Mouse (Mus musculus) T-helper 2 cell (primary cell): ENCODE results near the gene Usp5.
"Not testable (repeated sequence)": the region's sequence is repeated elsewhere in the genome, so short reads cannot be mapped to it uniquely, and the experiment has no call there.

Experiments used
- in situ Hi-C: fragments of 300-600 bp; cut with MboI, MseI; formaldehyde crosslinking; loops from one replicate; pipeline ENCODE4 v1.15.1; 2025; ENCODE audit warnings: high pct_unique_total_duplicates

Gene Usp5

DNA sequence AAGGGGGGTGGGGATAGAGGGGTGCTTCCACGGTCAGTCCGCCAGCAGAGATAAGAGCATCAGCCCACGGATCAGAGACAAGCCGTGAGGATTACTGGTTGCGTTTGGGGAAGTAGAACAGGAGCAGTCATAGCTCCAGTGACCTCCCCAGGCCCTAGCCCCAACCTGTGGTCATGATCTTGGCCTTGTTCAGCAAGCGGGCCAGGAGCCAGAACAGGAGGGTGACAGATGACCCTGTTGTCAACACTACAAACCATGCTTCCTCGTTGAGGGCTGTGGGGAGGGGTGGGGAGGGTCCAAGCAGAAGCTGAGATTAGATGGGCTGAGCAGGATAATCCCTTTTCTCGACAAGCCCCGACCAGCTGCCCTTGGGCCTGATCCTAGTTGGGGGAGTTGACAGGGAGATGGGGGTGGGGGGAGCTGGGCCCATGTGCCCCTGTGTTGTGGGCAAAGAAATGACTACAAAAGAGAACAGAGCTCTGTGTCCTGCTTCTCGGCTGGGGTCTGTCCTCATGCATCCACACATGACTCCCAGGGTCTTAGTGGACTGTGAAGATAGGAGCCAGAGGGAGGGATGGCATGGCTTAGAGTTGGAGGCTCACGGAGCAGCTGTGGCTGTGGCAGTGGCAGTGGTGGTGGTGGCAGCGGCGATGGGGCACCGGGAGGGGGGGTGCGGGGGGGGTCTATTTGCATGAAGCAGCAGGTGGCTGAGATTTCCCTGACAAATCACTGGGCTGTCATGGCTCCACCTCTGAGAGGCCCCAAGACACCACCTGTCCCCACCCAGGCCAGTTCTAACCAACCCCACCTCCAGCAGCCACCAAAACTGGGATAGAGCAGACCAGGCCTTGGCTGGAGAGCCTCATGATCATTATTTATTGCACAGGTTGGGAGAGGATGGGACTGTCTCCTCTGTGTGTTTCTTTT is 11.2 kb upstream of the Usp5 start, which contains the start of gene Gnb3:
Gene Gnb3, minus strand, starts transcription at position 35 of the 927 bp plus-strand sequence.
- in situ Hi-C loops, result no loop called here

DNA sequence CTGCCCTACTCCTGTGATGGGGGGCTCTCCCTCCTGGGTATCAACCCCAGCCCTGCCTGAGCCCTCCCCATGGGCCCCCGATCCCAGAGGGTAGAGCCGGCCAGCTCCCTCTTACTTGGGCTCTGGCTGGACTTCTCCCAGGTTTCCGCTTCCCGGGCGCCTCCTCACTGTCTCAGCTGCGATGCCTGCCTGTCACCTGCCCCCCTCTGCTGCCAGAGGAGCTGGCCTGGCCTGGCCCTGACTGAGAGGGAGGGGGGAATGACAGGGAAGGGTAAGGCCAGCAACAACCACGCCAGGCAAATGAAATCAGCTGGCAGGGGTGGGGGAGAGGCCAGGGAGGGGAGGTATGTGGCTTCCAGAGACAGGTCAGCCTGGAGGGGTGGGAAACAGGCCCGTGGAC is 10.5 kb upstream of the Usp5 start:
- in situ Hi-C loops, result no loop called here

DNA sequence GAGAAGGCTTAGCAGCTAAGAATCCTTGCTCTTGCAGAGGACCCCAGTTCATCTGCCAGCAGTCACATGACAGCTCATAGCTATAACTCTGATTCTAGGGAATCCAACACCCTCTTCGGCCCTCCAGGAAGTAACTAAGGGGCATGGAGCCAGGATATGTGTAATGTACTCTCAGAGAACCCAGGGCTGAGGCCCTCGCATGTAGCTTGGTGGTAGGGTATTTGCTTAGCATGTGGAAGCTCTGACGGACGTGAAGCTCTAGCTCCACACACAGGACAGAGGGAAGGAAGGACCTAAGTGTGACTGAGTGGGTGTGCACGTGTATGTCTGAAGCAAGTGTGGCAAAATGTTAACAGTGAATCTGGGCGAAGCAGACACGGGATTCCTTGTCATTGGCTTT is 7.1 kb upstream of the Usp5 start:
- in situ Hi-C loops, result no loop called here

DNA sequence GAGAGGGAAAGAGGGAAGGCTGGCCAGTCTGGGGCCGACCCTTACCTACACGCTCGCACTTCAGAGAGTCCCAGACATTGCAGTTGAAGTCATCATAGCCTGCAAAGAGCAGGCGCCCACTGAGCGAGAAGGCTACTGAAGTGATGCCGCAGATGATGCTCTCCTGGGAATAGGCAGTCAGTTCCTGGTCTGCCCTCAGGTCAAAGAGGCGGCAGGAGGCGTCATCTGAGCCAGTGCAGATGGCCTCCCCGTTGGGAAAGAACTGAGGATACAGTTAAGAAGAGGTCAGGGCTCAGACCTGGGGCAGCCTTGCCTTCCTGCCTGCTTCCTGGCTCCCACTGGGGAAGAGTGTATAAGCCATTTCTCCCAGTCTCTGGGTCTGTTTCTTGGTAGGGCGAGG is 6.2 kb upstream of the Usp5 start:
- in situ Hi-C loops, result no loop called here

DNA sequence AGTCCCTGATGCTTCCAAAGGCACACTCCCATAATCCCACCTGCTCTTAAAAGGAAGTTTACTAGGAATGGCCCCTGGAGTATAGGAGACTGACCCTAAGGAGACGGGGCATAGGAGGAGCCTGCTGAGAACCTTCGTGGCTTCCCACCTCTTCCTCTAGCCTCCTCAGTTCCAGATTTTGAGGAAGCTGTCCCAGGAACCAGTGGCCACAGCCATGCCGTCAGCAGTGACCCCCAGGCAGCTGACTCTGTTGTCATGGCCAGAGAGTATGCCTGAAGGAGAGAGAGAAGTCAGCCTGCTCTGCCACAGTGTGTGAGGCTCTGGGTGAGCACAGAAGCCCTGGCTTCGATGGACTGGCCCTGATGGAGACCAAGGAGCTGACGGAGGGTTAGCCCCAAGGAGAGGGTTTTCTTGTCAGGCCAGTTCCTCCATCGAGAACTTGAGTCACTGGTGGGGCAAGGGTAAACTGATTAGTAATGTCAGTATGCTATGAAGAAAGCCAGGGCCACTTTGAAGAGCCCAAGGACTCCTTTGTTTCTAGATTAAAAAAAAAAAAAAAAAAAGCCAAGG is 5.3 kb upstream of the Usp5 start:
- in situ Hi-C loops, result no loop called here

DNA sequence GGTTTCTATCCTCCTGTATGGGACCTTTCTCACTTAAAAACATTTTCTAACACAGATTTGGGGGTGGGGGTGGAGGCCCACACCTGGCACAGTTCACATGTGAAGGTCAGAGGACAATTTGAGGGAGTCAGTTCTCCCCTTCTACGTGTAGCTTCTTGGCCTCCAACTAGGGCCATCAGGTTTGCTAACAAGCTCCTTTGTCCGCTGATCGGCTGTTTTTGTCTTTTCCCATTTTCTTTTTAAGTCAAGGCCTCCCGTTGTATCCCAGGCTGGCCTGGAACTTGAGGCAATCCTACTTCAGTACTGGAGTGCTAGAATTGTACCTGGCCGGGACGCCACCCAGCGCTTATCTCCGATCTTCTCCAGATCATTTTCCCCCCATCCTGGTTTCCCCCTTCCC is 2.4 kb upstream of the Usp5 start:
- in situ Hi-C loops, result no loop called here

DNA sequence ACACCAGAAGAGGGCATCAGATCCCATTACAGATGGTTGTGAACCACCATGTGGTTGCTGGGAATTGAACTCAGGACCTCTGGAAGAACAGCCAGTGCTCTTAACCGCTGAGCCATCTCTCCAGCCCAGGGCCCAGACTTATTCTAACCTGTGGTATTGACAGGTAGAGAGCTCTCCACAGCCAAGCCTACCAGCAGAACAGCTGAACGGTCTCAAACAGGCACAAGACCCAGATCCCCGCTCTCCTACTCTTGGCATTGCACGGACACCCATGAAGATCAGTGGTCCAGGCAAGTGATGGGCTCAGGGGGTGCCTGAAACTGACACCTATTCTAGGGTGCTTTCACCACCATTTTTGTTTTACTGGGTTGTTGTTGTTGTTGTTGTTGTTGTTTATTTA is 1.9 kb upstream of the Usp5 start:
- in situ Hi-C loops, result not testable (repeated sequence)

DNA sequence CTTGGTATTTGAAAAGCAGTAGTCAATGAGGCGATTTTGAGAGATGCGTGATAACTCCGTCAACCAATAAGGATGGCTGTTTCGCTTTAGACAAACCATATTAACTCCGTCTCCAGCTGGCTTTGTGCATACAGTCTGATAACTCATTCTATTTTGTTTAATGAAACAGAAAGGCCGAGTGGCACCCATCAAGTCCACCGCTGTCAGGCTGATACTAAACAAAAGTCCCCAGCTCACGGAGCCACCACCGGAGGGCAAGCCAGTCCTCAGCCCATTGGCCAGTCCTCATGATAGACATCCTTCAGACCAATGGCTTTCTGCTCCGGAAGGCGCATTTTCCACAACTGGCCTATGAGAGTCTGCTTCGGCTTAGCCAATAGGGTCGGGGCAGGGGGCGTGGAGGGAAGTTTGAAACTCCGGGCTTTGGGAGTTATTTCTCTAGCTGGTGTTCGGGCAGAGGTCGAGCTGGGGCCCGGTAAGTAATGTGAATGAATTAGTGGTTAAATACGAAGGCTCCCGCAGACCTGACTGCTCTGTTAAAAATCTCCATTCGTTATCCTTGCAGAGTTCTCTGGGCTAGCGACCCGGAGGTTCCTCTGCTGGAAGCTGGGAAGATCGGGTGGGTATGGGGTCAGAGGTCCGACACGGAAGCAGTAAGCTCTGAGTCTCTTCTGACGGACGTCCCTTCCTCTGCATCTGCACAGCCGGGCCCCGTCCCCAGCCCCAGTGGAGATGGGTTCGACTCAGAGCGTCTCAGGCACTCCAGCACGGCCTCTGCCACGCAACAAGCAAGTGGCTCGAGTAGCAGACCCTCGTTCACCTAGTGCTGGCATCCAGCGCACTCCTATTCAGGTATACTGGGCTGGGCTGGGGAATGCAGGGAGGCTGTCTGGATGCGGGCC is 766 bp upstream of the Usp5 start:
- in situ Hi-C loops, result no loop called here

DNA sequence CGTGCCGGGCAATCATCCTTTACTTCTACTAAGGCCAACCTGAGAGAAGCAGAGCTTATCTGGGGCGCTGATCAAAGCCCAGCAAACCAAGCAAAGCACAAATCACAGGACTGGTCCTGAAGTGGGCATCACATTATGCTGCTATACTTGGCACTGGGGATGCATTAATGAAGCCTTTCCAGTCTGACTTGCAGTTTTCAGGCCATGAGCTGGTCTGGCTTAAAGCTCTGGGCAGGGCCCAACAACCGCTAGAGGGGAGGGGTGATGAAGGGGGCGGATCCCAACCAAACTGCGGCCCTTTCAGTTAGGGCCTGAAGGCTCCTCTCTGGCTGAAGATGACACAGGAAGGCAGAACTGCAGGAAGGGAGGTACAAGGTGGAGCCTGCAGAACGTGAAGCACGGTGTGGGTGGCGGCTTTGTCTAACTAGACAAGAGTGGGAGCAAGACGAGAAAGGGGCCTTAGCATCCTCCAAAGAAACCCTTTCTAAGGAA is 1.1 kb downstream of the Usp5 start:
- in situ Hi-C loops, result no loop called here

DNA sequence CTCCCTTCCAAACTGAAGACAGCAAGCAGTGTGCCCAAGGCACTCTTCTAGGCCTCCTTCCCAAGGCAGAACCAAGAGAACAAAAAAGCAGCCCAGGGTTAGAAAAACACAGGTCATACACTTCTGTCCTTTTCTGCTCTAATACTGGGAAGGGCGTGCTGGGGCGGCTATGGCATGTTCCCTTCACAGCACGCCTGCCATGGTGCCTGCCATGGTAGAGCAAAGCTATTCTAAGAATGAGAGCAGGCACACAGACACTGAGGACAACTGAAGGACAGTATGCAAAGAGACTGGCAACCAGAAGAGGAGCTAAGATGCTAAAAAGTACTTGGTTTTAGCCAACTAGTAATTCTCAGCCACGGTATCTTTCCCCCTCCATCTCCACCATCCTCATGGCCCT is 7.2 kb downstream of the Usp5 start:
- in situ Hi-C loops, result no loop called here

DNA sequence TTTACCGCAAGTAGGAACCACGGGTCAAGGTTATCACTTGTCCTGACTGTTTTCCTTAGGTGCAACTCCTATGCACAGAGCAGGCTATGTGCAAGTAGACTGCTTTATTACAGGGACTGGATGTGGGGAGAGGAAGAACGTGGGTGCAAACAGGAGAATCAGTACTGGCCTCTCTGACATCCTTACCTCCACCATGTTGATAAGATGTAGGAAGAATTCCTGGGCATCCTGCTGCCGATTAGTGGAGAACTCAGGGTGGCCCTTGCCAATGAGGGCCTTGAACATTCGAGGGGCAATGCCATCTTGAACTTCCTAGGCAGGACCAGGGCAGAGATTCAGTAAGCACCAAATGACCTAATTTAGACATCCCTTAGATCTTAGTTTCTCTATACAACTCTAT is 8.4 kb downstream of the Usp5 start:
- in situ Hi-C loops, result no loop called here

DNA sequence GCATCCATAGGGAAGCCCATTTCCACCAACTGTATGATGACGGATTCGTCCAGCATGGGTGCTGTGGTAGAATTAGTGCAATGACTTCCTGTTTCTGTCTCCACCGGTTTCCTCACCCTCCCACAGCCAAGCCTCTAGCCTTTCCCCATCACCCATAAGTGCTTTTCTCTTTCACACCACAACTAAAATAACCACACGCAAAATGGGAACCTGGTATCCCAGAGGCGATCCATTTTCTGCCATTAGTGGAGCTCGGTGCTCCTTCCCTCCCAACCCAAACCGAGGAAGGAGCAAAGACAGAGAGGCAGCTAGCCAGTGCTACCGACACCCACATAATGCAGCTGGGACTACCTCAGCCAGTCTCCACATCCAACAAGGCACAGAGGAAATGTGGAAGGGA is 11.3 kb downstream of the Usp5 start:
- in situ Hi-C loops, result no loop called here

DNA sequence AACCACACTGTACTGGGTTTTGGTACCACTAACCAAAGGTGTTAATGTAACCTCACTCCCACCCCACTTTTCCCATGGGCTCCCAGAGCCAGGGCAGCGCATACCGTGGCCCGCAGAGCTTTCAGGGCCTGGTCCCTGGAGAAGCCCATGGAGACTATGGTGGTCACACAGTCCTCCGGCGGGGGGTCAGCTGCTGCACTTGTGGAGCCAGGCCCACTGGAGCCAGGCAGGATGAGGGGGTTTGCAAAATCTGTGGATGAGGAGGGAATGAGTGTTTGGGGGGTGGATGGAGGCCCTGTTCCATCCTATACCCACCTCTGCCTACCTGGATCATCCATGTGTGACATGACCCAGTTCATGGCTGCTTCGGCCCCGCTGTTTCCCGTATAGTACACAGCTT is 11.7 kb downstream of the Usp5 start:
- in situ Hi-C loops, result no loop called here

DNA sequence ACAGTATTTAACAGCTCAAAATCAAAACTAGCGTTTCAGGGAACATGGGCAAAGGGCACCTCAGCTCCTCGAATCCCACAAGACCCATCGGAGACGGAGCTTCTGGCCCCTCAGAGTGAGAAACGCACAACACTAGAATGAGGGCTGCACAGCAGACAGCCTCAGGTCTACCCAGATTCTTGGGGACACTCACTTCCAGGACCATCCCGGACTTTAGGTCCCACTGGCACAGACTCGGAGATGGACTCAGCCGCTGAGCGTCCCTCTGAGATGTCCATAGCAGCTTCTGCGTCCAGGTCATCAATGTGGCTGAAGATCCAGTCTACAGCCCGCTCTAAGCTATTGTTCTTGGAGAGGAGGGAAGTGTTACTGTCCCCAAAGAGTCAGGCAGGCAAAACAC is 12.2 kb downstream of the Usp5 start:
- in situ Hi-C loops, result no loop called here

DNA sequence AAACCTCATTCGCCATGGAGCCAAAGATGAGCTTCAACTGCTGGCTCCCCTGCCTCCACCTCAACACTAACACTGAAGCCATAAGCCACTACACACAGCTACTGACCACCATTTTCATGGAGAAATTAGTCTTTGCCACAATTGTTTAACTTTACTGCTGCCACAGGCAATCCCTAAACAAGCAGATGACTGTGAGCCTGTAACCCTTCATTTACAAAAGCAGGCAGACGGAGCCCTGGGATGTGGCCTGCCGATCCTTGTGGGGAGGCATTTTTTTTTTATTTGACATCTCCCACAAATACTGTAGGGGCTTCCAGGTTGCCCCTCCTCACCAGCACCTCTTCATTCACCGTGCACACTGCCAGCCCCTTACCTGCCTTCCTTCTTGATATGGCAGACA is 12.7 kb downstream of the Usp5 start:
- in situ Hi-C loops, result no loop called here

DNA sequence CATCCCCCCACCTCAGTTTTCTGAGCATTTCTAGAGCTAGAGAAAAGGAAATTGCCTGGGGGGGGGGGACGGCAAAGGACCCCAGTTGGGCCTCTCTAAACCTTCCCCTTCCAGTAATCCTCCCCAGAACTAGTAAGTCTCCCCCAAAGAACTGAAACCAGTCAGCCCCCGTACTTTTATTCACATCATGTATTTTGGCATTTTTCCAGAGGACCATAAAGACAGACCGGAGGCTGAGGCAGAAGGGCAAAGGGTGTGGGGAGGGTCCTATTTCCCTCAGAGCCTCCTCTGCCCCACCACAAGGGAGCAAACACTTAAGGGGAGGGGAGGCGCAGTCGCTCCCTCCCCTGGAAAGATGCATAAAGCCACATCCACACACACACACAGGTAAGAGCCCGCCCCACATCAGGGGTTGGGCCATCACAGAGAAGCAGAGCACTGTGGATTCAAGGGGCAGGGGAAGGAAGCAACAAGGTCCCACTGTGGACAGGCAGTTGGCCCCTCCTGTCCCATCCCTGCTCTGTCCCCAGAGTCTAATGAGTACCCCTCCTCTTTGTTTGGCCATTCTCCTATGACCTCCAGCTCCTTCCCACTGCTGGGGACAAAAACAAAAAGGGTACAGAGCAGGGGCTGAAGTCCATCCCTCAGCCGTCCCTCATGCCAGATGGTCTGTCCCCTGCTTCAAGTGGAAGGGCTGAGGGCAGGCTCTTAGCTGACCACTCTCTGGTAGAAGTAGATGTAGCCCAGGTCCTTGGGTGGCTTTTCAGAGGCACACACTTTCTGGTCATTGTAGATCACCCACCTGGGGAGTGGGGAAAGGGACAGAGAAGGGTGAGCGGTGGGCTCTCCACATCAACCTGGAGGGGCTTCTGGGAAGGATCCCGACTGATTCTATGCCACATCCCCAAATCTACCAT is 14.2 kb downstream of the Usp5 start:
- in situ Hi-C loops, result no loop called here

DNA sequence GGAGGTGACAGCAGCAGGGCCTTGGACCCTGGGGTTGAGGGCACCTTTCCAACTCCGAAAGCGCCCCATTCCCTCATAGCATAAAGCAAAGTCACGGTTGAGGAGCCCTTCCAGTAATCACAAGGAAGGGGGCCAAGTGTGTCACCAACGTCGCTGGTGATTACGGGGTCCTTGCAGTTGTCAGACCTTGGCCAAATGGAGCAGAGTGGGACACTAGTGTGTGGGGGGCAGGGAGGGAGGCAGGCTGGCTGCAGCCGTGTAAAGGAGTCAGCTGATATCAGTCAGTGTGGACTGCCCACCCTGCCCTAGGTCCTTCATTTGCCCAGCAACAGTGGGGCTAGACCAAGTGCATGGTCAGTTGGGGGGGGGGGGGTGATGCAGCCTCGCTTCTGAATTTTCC is 14.8 kb downstream of the Usp5 start:
- in situ Hi-C loops, result no loop called here

DNA sequence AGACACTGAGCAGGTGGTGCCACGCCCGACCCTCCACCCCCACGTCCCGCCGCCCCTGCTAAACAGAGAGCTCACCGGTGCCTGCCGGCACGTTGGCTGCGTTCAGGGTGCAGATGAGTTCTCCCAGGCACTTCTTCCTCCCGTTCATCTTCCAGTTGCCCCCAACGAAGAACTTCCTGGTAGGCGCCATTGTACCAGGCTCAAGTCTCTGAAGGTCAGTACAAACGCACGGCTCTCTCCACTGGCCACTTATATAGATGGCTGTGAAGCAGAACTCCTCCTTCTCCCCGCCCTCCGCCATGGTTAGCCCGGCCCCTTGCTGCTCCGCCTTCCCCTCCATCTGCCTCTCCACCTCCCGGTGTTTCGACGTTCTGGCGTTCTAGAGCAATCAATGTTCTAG is 15.4 kb downstream of the Usp5 start, which contains the start of gene Tpi1:
Gene Tpi1, minus strand, starts transcription at position 364 of the 400 bp plus-strand sequence.
- in situ Hi-C loops, result no loop called here

DNA sequence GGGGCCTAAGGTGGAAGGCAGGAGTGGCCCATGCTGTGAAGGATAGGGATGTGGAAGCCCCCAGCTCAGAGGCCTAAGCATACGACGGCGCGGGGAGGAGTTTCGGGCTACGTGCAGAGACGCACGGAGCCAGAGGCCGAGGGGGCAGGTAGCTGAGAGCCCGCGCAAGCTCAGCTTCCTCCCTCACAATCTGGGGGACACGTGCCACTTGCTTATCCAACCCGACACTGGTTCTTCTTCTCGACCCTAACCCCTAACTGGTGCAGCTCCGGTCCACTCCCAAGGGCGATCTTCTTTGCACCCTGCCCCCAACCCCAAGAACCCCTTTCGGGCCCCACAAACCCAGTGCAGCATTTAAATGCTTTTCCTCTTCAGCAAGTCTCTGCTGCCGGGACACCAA is 15.8 kb downstream of the Usp5 start:
- in situ Hi-C loops, result no loop called here

DNA sequence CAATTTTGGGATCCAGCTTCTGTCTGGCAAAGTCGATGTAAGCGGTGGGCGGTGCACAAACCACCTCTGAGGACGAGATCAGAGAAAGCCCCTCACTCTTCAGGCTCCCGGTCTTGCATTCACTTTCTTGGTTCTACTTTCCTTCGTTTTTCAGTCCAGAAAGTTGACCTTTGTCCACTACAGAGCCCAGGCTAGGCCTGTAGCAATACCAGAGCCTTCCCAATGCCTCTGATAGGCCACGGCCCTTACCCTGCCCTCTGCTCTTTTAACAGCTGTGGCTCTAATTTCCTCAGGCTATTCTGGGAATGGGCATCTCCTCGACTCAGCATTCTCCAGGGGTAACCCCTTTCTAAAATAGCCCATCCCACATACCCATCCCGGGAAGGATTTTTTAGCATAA is 16.4 kb downstream of the Usp5 start:
- in situ Hi-C loops, result no loop called here
